Mouse (Mus musculus) left cerebral cortex, postnatal 4 days (tissue): ENCODE data around the gene Epas1. TPM values are rescaled to one million over a fixed set of nuclear protein-coding genes. Genes with fewer than 3 reads are reported as not detected.

Source experiments
- DNase-seq: peaks from one replicate; pipeline ENCODE4 v3.0.0-alpha.2; 2022
- intact Hi-C: fragments of 180-260 bp; cut with DNase I; formaldehyde crosslinking; loops from one replicate; pipeline ENCODE4 v1.15.1; 2025
- total RNA-seq, 2 experiments: library from RNA; stranded (reverse); gene quantifications; 2 replicates each; pipeline ENCODE4 v1.2.3; 2021

Epas1 gene
- total RNA-seq, 2 experiments from 2014 or later, result 44.1 to 45.6 TPM

DNA sequence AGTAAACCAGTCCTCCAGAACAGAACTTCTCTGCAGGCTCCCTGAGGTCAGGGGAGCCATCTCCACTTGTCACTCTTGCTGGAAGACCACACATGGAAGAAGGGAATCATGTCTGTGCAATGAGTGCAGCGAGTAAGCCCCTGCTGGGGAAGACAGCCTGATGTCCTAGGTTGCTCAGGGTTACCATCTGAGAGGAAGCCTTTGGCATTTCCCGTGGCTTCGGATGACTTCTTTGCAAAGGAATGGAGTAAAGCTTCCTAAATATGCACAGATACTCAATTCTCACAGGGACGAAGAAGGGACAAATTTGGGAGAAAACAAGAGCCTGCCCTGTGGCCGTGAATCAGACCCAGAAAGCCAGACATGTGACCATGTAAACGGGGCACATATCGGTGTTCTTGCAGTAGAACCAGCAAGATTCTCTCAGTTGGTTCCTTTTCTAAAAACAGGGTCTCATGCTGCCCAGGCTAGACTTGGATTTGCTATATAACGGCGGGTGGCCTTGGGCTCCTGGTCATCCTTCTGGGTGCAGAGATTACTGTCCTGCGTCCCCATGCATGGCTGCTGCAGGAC is 31.0 kb downstream of the Epas1 start:
- intact Hi-C loops, result no loop called here

DNA sequence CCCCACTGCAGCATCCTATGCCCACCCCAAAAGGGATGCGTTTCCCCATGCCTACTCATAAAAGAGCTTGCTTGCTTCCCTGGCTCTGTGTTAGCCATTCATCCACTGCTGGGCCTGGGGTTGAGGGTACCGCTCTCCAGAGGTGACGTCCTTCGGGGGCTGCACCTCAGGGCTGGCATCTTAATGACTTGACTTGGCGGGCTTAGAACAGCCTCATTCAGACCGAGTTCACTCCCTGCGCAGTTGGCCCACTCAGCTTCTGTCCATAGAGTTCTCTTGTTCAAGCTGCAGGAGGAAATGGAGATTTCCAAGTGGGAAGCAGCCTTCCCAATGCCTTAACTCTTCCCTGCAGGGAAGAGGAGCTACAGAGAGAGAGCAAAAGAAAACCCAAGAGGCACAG is 32.1 kb downstream of the Epas1 start:
- no peak for DNase-seq
- intact Hi-C loops, result no loop called here

More for the DNA sequence above, 31.0 kb downstream of the Epas1 start:
- DNase-seq, result no peak

GRCm38 (mm10) chr17:86786496-86786895 is 33.0 kb downstream of the Epas1 start:
- intact Hi-C loops, result no loop called here
- no peak for DNase-seq

- DNase-seq, result no peak
- intact Hi-C loops, result no loop called here
Observed at GRCm38 (mm10) chr17:86787805-86788204, 34.3 kb downstream of the Epas1 start.

DNA sequence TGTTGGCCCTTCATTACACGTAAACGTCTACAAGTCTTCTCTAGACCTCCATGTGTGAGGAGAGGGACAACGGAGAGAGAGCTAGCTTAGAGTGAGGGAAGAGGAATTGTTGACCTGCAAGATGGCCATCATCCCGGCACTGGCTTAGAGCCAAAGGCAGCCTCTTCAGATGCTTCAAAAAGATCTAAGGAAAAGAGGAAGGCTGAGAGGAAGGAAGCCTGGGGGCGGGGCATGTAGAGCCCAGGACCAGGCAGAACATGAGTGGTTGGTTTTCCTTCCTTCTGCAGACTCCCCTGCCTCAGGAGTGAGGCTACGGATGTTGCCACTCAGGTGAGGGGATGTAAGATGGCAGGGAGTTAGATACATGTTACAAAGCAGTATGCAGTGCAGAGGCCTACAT is 34.8 kb downstream of the Epas1 start:
- intact Hi-C loops, result no loop called here
- no peak for DNase-seq

- intact Hi-C loops, result no loop called here
- DNase-seq, result no peak
Observed at GRCm38 (mm10) chr17:86791925-86792324, 38.4 kb downstream of the Epas1 start.

DNA sequence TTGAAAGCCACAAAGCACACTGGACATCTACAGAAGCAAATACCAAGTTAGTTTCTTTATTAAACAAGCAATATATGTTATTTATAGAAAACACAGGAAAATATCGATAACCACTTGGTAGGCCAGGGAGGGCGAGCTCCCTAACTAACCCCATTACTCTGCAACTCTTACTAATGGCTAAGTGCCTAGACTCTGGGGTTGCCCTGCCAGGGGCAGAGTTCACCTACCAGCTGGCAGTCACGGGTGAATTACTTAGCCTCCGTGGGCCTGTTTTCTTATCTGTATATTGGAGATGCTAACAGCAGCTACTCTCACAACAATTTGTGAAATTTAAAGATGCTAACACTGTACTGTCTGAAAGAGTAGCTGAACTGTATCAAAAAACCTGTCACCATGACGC is 42.3 kb downstream of the Epas1 start:
- intact Hi-C loops, result loop anchor here (5.0 kb wide), 1 partner anchor 298 kb away; no protein-coding TSS in a partner anchor
- no peak for DNase-seq

DNA sequence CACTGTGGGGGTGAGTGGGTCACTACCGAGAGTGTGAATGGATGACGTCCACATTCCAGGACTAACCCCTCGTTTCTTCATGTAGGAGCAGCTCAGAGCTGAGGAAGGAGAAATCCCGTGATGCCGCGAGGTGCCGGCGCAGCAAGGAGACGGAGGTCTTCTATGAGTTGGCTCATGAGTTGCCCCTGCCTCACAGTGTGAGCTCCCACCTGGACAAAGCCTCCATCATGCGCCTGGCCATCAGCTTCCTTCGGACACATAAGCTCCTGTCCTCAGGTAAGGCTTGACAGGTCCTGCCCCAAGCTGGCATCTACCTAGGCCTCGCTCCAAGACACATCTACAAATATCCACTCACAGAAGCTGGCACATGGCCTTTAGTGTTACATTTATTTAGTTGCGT is 43.5 kb downstream of the Epas1 start:
- DNase-seq, result no peak
- intact Hi-C loops, result loop anchor here (5.0 kb wide), 1 partner anchor 300 kb away; no protein-coding TSS in a partner anchor

DNA sequence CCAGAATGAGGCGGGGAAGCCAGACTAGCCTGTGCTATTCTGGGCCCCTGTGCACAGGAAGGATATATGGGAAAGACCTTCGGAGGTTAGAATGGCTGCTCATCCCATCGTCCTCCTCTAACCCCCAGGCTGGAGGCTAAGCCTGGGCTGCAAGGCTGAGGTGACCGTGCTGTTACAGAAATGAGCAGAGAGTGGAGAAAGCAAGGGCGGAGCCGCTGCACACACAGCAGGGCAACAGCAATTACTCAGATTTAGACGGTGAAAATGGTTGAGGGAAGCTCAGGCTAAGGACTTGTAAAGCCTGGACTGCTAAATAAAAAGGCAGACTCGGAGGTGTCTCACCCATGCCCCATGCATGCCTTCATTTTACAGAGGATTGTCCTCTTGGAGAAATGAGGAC is 45.0 kb downstream of the Epas1 start:
- no peak for DNase-seq
- intact Hi-C loops, result loop anchor here (5.0 kb wide), 1 partner anchor 301 kb away; no protein-coding TSS in a partner anchor

DNA sequence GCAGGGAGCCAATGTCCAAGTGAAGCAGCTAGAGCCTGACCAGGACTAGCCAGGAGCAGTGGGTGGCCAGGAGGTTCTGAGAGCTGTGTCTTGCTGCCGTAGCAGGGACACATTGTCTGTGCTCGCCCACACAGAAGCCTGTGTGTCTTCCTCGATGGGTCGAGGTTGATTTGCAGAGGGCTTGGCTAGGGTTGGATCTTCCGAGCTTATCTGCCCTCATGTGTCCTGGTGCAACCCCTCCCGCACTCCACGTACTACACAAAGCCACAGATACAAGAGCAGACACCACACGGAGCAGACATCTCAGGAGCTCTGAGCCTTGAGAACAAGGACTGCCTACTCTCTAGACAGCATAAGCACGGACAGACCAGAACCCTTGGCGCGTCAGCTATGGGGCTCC is 45.5 kb downstream of the Epas1 start:
- intact Hi-C loops, result loop anchor here (5.0 kb wide), 1 partner anchor 302 kb away; no protein-coding TSS in a partner anchor
- DNase-seq, result no peak

DNA sequence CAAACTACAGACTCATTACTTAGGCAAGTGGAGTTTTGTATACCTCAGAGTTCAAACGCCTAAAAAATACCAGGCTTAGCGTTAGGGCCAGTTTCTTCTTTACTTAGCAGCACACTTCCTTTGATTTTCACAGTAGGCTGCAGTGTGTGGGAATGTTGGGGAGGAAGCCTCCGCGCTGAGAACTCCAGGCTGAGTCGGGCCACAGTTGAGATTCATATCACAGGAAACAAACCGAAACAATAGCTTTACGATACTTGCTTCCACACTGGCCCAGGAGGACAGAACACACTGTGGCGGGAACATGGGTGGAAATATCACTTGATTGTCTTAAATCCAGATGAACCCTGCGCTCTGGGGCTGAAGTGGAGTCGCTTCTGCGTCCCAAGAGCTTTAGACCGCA is 47.0 kb downstream of the Epas1 start:
- no peak for DNase-seq
- intact Hi-C loops, result no loop called here

GRCm38 (mm10) chr17:86801213-86801815 is 47.8 kb downstream of the Epas1 start:
- intact Hi-C loops, result no loop called here
- no peak for DNase-seq

GRCm38 (mm10) chr17:86801876-86802275 is 48.4 kb downstream of the Epas1 start:
- peak; percentile 19 for DNase-seq
- intact Hi-C loops, result no loop called here

DNA sequence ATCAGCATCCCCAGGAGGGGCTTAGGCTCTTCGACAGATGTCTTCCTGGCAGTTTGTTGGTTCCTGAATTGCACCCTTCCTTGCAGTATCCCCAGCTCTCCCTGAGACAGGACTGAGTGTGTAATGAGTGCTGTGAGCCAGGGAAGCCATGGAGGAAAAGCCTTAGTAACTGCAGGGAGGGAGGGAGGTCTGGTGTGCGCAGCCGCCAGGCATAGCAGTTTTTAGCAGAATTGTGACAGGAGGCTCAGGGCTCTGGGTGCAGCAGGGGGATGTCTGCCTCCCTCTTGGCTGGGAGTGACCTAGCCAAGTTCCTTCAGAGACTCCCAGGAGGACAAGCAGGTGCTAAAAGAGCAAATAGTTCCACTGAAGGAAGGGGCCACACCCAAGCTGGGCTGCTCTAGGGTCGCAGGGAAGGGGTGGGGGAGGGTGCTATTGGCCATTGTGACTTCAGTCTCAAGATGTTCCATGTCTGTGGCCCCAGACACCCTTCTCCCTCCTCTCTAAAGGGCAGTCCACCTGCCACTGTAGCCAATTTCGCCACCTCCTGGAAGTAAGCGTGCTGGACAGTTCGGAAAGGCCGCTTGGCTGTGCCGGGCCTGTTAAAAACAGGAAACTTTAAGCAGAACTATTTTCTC is 49.0 kb downstream of the Epas1 start:
- no peak for DNase-seq
- intact Hi-C loops, result no loop called here

DNA sequence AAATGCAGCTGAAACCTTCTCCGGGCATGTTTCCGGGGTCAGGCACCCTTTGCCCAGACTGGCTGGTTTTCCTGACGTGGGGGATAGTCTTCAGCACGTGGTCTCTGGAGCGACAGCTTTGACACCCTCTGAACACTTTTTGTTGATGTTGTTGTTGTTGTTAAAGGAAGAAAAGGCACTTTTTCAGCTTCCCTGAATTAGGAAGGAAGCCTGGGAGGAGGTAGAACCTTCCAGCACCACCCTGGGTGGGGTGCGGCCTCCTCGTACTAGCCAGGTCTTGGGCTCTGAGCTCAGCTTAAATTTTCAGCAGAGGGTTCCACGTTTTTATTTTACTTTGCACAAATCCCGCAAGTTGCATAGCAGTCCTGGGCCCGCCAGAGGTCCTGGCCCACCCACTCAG is 49.6 kb downstream of the Epas1 start:
- intact Hi-C loops, result no loop called here
- no peak for DNase-seq

- intact Hi-C loops, result no loop called here
- DNase-seq, result no peak
Observed at GRCm38 (mm10) chr17:86803653-86804052, 50.2 kb downstream of the Epas1 start.

- DNase-seq, result no peak
- intact Hi-C loops, result loop anchor here (5.0 kb wide), 1 partner anchor 275 kb away; no protein-coding TSS in a partner anchor
Observed at GRCm38 (mm10) chr17:86812029-86812428, 58.5 kb downstream of the Epas1 start.

DNA sequence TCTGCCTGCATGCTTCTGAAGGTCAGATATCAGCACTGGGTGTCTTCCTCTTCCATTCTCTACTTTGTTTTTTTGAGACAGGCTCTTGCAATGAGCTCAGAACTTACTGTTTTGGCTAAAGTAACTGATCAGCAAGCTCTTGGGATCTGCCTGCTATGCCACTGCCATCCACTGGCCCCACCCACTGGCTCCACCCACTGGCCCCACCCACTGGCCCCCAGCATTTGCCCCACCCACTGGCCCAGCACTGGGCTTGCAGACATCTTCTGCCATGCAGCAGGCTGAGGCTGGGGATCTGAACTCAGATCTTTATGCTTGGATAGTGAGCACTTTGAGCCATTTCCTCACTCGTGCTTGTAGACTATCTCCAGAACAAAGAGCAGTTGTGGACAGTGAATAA is 60.8 kb downstream of the Epas1 start:
- intact Hi-C loops, result loop anchor here (5.0 kb wide), 1 partner anchor 277 kb away; no protein-coding TSS in a partner anchor
- no peak for DNase-seq

GRCm38 (mm10) chr17:86815016-86815865 is 61.7 kb downstream of the Epas1 start:
- no peak for DNase-seq
- intact Hi-C loops, result no loop called here

- intact Hi-C loops, result no loop called here
- no peak for DNase-seq
Observed at GRCm38 (mm10) chr17:86822017-86822737, 68.7 kb downstream of the Epas1 start.
